Mouse (Mus musculus) CD4-positive, CD25-positive, alpha-beta regulatory T cell, adult 4 months (primary cell): Measurements from ENCODE around the gene D430042O09Rik. TPM values are rescaled to one million over a fixed set of nuclear protein-coding genes. Genes with fewer than 3 reads are reported as not detected.

Experiments
- ATAC-seq: one replicate; pipeline ENCODE4 v1.8.0; 2017
- polyA plus RNA-seq, 2 experiments: library from polyadenylated mRNA; unstranded; fragments of 100-300 nt; shearing (Covaris generic); gene quantifications; one replicate each; pipeline ENCODE4 v1.2.1; 2017

The D430042O09Rik gene
- polyA plus RNA-seq, 2 experiments from 2014 or later, result 4.0 to 4.1 TPM

DNA sequence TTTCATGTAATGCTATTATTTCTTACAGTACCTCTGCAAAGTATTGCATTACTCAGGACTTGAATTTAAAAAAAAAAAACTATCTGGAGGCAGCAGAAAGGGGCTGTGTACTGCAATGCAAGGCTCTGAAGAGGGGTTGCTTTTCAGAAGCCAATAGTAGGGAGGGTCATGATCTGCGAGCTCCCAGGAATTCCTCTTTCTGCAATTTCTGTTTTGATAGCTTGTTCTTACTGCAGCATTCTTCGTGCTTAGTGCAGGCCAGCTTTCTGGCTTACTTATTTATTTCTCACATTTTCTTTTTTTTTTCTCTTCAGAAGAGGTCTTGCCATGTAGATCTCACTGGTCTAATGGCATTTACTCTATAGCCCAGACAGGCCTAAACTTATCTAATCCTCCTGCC lies 32.8 kb downstream of the D430042O09Rik start:
- no peak for ATAC-seq

DNA sequence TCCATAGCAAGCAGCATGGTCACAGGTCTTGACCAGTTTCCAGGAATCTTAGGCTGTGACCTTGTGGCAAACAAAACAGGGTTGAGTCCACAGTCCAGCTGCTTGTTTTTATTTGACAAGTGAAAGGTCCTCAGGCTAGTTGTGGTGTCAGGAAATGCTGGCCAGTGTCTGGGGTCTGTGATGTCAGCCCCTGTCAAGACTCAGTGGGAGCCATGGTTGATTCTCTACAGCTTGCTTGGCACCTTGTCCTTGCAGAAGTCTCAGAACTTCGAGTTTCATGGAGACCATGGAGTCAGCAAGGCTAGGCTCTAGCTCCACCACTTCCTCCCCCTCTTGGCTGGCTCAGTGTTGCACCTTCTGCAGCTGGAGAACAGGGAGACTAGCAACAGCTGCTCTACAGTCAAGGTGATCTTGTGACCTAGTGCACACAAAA lies 33.6 kb downstream of the D430042O09Rik start:
- ATAC-seq, result no peak

DNA sequence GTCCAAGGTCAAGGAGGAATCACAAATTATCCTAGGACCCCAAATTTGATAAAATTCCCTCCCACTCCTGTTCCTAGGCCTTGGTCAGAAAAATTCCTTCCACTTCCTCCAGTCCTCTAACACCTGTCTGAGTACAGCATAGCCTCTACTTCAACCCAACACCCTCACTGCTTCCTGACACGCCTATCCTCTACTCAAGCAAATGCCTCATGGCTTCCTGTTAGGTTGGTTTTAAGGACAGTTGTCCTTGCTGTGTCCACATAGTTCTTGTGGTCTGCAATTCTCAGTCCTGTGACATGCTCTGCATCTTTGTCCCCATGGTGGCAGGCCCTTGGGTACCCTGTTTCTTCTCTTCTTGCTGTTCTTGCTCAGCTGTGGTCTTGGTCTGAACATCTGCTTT lies 37.1 kb downstream of the D430042O09Rik start:
- no peak for ATAC-seq

DNA sequence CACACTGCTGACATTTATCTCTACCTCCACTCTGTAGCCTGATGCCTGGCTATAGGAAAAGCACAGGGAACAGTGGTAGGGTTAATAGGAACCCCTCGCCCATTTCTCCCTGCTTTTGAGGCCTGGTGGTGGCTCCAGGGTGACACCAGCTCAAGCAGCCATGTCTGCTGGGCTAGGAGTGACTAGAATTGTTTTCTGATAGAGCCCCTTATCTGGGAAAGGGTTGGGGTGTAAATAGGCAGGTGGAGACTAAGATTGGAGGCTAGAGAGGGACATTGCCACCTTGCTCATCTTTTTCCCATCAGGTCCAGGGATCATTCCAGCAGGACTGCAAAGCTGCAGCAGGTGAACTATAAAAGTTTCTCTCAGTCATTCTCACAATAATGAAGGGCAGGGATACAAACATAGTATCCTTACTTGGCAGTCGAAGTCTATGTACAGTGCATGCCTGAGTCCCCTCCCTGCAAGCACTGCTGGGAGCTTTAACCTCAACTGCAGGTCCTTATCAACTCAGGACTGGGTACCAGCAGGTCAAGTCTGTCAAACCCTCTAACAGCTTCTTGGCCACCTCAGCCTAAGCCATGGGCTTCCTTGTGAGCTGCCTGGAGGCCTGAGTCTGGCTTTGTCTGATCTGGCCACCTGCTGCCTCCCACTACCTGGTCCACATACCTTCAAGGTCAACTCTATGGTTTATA lies 39.1 kb downstream of the D430042O09Rik start:
- no peak for ATAC-seq

DNA sequence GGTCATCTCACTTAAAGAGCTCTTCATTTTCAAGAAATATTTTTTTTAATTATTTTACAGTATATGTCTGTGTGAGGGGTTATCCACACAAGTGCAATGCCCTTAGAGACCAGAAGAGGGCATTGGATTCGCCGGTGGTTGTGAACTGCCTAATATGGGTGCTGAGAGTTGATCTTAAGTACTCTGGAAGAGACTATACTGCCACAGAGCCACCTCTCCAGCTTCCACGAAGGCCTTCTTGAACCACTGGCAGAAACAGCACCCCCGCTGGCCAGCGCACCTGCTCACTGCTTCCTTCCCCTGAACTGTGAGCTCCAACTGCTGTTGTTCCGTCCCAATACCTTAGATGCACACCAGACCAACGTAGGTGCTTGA lies 39.6 kb downstream of the D430042O09Rik start:
- ATAC-seq, result no peak

DNA sequence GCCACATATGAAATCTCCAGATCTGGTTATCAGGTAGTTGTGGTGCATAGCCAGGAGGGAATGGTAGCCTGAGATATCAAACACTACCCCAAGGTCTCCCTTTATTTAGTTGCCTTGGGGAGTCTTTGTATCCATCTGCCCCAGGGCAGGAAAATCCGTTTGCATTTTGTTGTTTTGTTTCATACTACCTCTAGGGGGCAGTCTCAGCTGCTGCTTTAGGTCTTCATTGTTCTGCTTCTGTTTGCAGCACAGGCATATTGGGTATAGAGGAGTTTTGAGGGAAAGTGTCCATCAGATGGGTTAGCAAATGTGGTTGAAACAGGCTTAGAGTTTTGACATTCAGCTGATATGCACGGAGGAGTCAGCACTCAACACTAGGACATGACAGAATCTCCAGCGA lies 40.5 kb downstream of the D430042O09Rik start:
- no peak for ATAC-seq

DNA sequence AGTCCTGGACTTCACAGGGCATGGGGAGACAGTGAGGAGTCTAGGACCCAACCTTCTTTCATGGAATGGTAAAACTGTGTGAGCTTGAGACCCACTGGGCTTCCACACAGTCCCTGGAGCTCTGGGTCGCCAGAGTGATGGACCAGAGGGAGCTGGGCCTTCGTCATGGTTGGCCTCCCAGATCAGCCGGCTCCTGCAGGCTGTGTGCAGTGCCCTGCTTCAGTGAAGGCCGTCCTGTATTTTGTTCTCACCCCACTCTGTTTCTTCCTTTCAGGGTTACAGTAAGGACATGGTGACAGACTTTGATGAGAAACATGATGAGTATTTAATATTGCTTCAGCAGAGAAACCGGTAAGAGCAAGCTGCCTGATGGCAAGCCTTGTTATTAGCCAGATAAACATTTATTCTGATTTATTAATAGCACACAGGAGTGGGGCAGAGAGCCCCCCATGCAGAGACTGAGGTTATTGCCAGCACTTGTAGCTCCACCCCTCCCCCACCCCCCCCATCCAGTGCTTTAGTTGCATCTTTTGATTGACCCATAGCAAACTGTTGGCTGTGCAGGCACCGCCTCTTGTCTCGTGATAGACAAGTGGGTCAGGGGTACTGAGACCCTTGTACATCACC lies 45.1 kb downstream of the D430042O09Rik start:
- no peak for ATAC-seq

DNA sequence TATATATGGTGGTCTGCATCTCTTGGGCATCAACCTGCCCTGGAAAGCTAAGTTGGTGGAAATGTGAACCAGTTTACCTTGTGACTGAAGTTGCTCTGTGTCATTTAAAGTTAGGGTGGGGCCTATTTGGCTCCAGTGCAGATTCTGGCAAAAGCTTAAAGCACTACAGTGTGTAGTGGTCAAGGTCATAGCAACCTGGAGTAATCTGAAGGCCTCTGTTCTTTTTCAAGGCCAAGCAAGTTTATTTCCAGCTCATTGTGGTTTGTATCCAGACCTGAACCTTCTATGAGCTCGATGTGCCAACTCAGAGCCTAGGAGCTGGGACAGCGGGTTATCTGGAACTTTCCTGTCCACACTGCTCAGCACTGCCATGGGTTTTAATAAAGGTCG lies 45.6 kb downstream of the D430042O09Rik start:
- ATAC-seq, result no peak

DNA sequence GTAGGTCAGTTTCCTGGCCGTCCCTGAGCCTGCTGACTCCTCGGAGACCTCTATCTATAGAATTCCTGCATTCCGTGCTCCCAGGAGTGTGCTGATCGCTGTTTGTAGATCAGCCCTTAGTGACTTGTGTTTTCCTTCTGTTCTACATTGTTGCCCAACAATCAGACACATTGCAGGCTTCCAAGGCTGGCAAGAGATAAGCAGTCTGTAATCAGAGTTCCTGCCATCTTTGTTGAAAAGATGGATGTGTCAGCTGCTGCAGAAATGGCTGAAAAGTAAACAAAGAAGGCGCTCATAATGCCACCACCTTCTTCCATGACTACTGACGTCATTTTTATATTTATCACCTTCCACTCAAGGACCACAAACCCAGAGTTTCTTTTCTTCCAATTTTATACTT lies 49.1 kb downstream of the D430042O09Rik start:
- ATAC-seq, result no peak

DNA sequence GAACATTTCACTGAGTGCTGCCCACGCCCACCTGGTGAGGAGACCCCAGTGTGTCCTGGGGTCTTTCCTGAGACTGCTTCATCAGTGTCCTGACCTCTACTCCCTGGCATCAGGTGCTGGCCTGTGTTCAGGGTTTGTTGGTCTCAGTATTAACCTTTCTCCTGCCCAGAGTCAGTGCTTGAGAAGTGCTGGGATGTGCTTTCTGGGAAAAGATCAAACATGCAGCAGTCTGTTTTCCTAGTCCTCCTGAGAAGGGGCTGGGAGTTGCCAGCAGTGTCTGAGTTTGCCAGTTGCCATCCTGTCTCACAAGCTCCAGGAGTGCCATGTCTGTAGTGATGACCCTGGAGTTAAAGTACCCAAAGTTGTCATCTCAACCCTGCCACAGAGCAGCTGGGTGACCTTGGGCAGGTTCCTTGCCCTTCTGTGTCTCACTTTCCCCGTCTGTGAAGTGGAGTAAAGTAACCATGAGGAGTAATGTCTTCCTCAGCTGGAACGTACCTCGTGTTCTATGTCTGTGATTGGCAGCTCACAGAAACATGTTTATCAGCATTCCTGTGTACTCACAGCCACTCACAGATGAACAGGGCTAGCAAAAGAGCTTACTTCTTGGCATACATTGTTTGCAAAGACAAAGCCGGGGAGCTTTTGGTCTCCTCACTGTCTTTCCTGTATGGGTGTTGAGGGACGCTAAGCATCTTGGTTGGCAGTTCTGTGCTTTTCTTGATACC lies 50.4 kb downstream of the D430042O09Rik start:
- ATAC-seq, result no peak

DNA sequence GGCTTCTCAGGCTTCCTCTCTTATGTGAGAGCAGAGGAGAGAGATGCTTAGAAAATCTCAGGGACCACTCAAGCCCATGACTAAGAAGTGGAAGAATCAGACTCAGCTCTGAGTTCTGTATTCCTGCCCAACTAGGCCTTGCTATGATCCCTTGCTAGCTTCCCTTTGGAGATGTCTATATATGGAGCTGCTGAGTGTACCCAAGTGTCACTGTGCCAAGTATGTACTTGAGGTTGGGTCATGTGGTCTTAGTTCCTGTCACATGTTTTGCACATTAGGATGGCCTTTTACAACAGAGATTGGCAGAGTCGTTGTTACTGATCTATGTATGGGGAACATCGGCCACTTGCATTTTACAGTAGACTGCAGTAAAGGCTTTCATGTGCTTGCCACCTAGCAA lies 54.6 kb downstream of the D430042O09Rik start:
- ATAC-seq, result no peak

DNA sequence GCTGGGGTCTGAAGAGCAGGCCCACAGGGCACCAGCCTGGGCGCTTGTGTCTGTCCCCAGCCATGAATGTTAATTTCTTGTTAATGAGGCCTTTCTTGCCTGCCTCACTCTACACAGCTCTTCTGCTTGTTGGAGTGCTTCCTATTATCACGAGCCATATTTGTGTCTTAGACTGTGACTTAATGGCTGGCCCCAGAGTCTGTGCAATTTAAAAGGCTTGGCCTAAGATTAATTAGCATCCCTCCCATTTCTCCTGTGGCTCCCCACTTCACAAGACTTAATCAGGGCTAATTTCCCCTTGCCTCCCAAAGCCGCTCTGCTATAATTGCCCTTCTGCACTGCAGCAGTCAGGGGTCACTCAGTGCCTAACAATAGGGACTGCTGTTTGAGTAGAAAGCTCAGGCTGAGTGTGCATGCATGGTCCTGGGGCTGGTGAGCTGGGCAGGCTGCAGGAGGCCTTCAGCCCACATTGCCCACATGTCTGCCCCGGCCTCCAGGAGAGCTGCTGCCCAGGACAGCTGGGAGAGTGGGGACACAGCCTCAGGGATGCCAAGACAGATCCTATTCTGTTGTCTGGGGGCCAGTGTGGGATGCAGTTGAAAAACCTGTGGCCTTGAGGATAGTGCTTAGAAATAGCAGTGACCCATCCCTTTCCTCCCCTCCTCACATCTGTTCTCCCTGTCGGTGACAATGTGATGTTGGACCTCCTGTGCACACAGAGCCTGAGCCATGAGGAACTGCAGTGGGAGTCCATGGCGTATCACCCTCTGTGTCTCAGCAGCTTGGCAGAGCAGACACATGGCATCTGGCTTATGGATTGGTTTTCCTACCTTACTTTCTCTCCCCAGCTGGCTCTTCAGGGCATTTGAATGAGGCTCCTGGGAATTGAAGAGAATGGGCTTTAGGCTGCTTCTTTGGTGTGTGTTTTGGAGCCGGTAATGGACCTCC lies 55.5 kb downstream of the D430042O09Rik start:
- no peak for ATAC-seq

DNA sequence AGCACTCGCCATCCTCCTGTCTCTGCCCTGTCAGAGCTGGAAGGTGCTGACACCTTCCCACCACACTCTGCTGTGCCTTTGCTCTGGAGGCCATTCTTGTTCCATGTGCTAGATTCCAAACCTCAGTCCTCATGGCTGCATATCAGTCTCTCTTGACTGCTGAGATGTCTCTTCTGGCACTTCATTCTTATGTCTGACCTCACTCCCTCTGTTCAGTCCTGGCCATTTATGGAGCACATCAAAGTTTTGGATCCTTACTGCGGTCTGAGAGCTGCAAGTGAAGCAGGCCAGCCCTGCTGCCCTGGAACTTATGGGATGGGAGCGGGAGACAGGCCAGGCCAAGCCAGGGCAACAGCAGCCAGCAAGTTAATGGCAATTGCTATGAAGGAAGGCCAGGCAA lies 56.7 kb downstream of the D430042O09Rik start:
- ATAC-seq, result no peak

DNA sequence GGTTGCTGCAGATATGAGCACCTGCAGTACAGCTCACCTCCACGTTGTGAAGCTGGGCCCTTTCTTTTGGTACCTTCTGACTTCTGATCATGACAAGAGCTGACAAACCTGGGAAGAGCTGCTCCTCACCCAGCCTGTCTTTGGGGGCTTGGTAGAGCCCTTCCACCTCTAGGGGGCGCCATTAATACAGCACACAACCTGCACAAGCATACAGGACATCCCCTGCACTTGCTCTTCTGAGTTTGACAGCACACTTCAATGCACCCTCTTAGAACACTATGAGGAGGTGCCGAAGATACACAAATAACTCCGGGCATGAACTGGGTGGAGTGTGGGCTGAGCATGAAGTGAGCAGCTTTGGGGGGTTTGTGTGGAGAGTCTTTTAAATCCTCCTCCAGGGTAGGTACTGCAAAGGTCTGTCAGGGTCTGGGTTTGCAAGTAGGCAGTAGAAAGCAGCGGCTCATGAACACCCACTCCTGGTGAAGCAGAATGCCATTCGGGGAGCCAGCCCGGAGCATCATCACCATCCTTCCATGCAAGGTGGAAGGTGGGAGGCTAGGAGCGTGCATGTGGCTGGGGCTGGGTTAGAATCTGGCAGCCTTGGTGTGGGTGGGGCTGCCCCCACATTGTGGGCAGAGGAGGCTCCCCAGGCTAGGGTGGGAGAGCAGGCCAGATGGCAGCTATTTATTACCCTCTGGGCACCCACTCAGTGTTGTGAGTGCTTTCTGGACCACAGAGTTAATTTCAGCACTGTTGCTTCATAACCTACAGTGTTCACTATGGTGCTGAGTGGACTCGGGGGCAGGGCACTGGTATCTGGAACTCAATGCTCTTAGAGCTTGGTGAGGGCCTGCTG lies 59.5 kb downstream of the D430042O09Rik start:
- ATAC-seq, result no peak

DNA sequence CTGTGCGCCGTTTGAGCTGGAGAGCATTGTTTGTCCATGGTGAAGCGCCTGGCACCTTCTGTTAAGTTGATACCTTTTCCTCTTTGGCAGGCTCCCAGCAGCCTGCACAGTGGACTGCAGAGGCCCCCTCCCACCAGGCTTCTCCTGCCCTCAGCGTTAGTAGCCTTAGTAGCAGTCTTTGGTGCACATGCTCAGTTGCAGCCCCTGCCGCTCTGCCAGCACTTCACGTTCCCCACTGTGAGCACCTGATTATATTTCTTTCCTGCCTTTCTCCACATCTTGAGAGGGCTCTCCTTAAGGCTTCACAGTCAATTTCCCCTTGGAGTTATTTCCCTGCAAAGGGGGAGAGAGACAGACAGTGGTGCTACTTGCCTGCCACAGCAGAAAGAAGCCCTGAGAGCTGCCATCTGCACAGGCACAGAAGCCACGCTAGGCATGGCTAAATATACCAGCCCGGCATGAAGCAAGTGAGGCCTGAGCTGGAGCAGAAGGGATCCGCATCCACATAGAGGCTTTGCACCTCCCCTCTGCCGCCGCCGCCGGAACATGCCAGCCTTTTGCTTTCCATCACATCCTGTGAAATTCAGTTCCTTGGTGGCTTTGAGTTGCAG lies 65.4 kb downstream of the D430042O09Rik start:
- no peak for ATAC-seq

DNA sequence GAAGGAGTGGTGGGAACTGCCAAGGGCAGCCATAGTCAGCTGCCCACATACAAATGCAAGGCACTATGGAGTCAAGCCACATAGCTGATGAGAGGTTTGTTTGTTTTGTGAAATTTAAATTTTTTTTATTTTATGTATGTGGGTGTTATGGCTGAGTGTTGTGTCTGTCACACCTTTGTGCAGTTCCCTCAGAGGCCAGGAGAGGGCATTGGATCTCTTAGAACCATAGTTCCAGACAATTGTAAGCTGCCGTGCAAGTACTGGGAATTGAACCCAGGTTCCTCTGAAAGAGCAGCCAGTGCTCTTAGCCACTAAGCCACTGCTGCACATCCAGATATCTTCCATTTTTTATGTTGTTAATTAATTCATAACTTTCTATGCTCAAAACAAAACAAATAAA lies 75.5 kb downstream of the D430042O09Rik start:
- ATAC-seq, result no peak

DNA sequence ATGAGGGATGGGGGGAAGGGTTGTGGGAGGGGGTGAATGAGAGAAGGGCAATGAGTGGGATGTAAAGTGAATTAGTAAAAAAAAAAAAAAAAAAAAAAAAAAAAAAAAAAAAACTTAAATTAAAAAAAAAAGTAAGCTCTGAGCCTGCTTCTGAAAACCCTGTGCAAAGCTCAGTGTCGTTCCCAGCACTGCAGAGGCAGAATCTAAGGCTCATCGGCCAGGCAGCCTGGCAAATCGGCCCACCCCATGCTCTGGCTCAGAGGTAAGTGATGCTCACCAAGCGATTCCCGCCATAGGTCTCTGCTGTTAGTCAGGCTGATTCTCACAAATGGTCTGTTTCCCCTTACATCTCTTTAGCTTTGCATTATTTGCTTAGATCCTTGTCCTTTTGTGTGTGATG lies 78.4 kb downstream of the D430042O09Rik start:
- ATAC-seq, result no peak

DNA sequence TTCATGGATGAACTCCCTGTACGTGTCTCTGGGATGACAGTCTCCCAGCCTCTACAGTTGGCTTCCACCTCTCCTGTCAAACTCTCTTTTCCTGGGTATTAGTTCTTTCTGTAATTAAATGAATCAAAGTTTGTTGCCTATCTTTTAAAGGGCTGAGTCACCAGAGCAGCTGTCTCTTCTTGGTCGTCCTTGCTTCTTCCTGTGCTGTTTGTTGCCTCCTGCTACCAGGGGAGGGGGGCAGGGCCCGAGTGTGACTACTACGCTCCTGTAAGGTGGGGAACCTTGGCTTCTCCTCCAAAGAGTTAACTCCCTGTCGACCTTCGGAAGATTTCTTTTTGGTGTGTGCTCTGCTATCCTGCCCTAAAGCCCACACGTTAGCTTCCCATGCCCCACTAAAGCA lies 79.4 kb downstream of the D430042O09Rik start:
- no peak for ATAC-seq

DNA sequence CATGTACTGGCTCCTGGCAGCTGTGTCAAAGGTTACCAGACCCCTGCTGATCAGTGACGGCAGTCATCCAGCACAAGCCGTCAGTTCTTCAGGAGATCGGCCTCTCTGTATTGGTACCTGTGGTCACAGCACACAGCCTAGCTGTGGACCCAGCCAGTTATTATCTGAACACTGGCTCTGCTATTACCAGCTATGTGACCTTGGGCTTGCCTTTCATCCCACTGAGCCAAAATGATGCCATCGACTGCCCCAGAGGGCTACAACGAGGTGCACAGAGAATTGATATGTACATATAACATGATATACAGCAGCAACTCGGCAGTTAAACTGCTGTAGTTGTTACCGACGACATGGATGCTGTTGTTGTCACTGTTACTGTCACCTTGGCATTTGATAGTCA lies 82.4 kb downstream of the D430042O09Rik start:
- no peak for ATAC-seq

DNA sequence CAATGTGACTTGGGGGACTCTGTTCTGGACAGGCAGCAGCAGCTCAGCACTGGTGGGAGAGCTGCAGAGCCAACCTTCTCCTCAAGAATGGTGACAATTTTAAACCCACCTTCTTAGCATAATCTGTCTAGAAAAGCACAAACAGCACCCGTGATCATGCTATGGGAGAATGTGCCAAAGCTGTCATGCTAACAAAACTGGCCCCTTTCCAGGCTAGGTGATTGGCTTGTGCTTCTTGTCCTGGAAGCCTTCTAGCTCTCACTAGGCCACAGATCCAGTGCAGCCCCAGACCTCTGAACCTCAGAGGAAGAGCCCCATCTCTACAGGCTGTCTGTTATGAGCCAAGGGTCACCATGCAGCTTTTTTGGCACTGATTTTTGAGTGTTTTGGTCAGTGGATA lies 98.9 kb downstream of the D430042O09Rik start:
- no peak for ATAC-seq

DNA sequence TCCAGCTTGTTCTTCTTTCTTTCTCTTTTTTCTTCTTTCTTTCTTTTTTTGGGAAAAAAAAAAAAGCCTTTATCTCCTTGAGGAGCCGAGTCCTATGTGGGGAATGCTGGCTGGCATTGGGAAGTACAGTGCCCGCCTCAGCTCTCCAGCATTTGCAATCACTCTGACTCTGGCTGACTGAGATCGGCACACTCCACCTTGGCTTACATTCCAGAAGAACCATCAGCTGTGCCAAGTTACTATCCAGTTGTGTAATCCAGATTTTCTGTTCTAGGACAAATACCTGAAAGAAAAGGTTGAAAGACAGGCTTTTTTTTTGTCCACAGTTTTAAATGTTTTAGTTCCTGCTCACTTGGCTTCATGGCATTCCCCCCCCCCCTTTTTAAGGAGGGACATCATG lies 100.5 kb downstream of the D430042O09Rik start:
- ATAC-seq, result no peak
